Mouse (Mus musculus) ES-Bruce4 (cell line): ENCODE measurements around the gene Capn2.

Experiments used
- CTCF ChIP-seq: IDR thresholded peaks from one replicate; pipeline ENCODE4 v1.8.1; 2011; ENCODE audit warnings: low read depth, low read length
- EP300 ChIP-seq: IDR thresholded peaks from 2 replicates; pipeline ENCODE4 v1.6.1; 2011; ENCODE audit warnings: low read depth, low read length; ENCODE audit not compliant: insufficient read depth

- no peak for TF ChIP-seq CTCF
- TF ChIP-seq EP300 = no peak
These were observed 86.7 kb downstream of the Capn2 start for GRCm38 (mm10) chr1:182430676-182431075.
